Mouse (Mus musculus) layer of hippocampus, postnatal 10 days (tissue): ENCODE data around the gene Tssk4. TPM values are rescaled to one million over a fixed set of nuclear protein-coding genes. Genes with fewer than 3 reads are reported as not detected.

Experiments
- total RNA-seq, 2 experiments: library from RNA; stranded (reverse); gene quantifications; 2 replicates each; pipeline ENCODE4 v1.2.3; 2021

Gene Tssk4
- total RNA-seq, 2 experiments from 2014 or later, result 1.3 to 1.5 TPM

Other genes with a start within 250 kb of the Tssk4 start
- gene Dhrs4, start 171.4 kb upstream of the Tssk4 start, total RNA-seq, result 10 to 100 TPM; 16.5 to 17.7 TPM
- 100 to 1,000 TPM; 106 to 144 TPM for gene Carmil3, start 159.5 kb upstream of the Tssk4 start, total RNA-seq
- gene Cpne6, start 139.7 kb upstream of the Tssk4 start, total RNA-seq, result 100 to 1,000 TPM; 306 to 335 TPM
- under 1 TPM; 0.34 to 0.76 TPM for gene Nrl, start 125.2 kb upstream of the Tssk4 start, total RNA-seq
- gene Pck2, start 109.9 kb upstream of the Tssk4 start, total RNA-seq, result 10 to 100 TPM; 20.4 to 21.4 TPM
- 10 to 100 TPM; 61.3 to 66.7 TPM for gene Dcaf11, start 90.2 kb upstream of the Tssk4 start, total RNA-seq
- 1 to 10 TPM in 1 of 2 experiments, not detected in 1; 1.2 TPM for gene A730061H03Rik, start 89.8 kb upstream of the Tssk4 start, total RNA-seq
- gene Fitm1, start 74.6 kb upstream of the Tssk4 start, total RNA-seq, result not detected
- 10 to 100 TPM; 87.3 to 91.8 TPM for gene Psme1, start 72.1 kb upstream of the Tssk4 start, total RNA-seq
- 10 to 100 TPM; 50.2 to 54.6 TPM for gene Emc9, start 64.9 kb upstream of the Tssk4 start, total RNA-seq
- 10 to 100 TPM; 54.0 to 62.7 TPM for gene Psme2, start 59.1 kb upstream of the Tssk4 start, total RNA-seq
- gene Rnf31, start 58.5 kb upstream of the Tssk4 start, total RNA-seq, result 10 to 100 TPM; 35.6 to 37.2 TPM
- 10 to 100 TPM; 11.1 to 13.0 TPM for gene Irf9, start 46.6 kb upstream of the Tssk4 start, total RNA-seq
- gene Rec8, start 32.1 kb upstream of the Tssk4 start, total RNA-seq, result 1 to 10 TPM; 1.4 to 2.3 TPM
- gene Ipo4, start 14.2 kb upstream of the Tssk4 start, total RNA-seq, result 100 to 1,000 TPM; 131 to 145 TPM
- 1 to 10 TPM; 3.0 to 6.1 TPM for gene Gm49378, start 12.3 kb upstream of the Tssk4 start, total RNA-seq
- gene Tm9sf1, start 6.4 kb upstream of the Tssk4 start, total RNA-seq, result 10 to 100 TPM; 42.0 to 55.9 TPM
- gene Mdp1, start 10.3 kb downstream of the Tssk4 start, total RNA-seq, result 10 to 100 TPM; 47.8 to 50.0 TPM
- gene Gmpr2, start 21.8 kb downstream of the Tssk4 start, total RNA-seq, result 10 to 100 TPM; 29.1 TPM
- gene Nedd8, start 21.9 kb downstream of the Tssk4 start, total RNA-seq, result 100 to 1,000 TPM; 320 to 339 TPM
- 10 to 100 TPM; 18.4 to 23.9 TPM for gene Tinf2, start 31.6 kb downstream of the Tssk4 start, total RNA-seq
- under 1 TPM; 0.16 to 0.18 TPM for gene Tgm1, start 63.7 kb downstream of the Tssk4 start, total RNA-seq
- 10 to 100 TPM; 42.0 to 54.1 TPM for gene Rabggta, start 72.1 kb downstream of the Tssk4 start, total RNA-seq
- 100 to 1,000 TPM; 103 to 110 TPM for gene Dhrs1, start 95.5 kb downstream of the Tssk4 start, total RNA-seq
- 10 to 100 TPM; 16.4 to 17.1 TPM for gene Nop9, start 95.5 kb downstream of the Tssk4 start, total RNA-seq
- gene Cideb, start 108.3 kb downstream of the Tssk4 start, total RNA-seq, result under 1 TPM; 0.47 to 0.89 TPM
- under 1 TPM; 0.45 to 0.64 TPM for gene Ltb4r2, start 111.2 kb downstream of the Tssk4 start, total RNA-seq
- gene Ltb4r1, start 115.8 kb downstream of the Tssk4 start, total RNA-seq, result under 1 TPM; 0.62 to 0.69 TPM
- gene Adcy4, start 133.9 kb downstream of the Tssk4 start, total RNA-seq, result 1 to 10 TPM; 6.7 to 9.0 TPM
- gene Ripk3, start 138.7 kb downstream of the Tssk4 start, total RNA-seq, result 1 to 10 TPM in 1 of 2 experiments, under 1 TPM in 1; 0.78 to 2.2 TPM
- gene Nfatc4, start 173.0 kb downstream of the Tssk4 start, total RNA-seq, result 1 to 10 TPM; 3.9 to 5.8 TPM
- gene Nynrin, start 203.8 kb downstream of the Tssk4 start, total RNA-seq, result 10 to 100 TPM; 17.0 to 17.3 TPM
- 1 to 10 TPM in 1 of 2 experiments, under 1 TPM in 1; 0.62 to 1.0 TPM for gene Cbln3, start 234.2 kb downstream of the Tssk4 start, total RNA-seq
- gene Khnyn, start 234.8 kb downstream of the Tssk4 start, total RNA-seq, result 10 to 100 TPM; 11.8 to 13.4 TPM